Mouse (Mus musculus) lung, postnatal 0 days (tissue): ENCODE results near the gene Ikzf4. TPM values are rescaled to one million over a fixed set of nuclear protein-coding genes. Genes with fewer than 3 reads are reported as not detected.

Experiments
- ATAC-seq: fragments of 200-750 bp; cut with Nextera tagmentation; 2 replicates; pipeline ENCODE4 v1.8.0; 2017; ENCODE audit warnings: moderate library complexity
- DNase-seq: peaks from one replicate; pipeline ENCODE4 v3.0.0-alpha.2; 2016; ENCODE audit warnings: low spot score
- H3K27ac ChIP-seq: fragments of 300-500 bp; sonication (generic); 2 replicates; pipeline ENCODE4 v1.5.1; 2014; ENCODE audit warnings: antibody characterized with exemption, mild to moderate bottlenecking, low read length, mixed read lengths
- H3K27me3 ChIP-seq: fragments of 300-500 bp; sonication (generic); replicated peaks from 2 replicates; pipeline ENCODE4 v1.6.1; 2014; ENCODE audit warnings: low read length, mixed read lengths; ENCODE audit not compliant: insufficient read depth
- H3K36me3 ChIP-seq: fragments of 300-500 bp; sonication (generic); 2 replicates; pipeline ENCODE4 v1.6.1; 2014; ENCODE audit warnings: low read length, mixed read lengths; ENCODE audit not compliant: insufficient read depth
- H3K4me1 ChIP-seq: fragments of 300-500 bp; sonication (generic); 2 replicates; pipeline ENCODE4 v1.6.1; 2014; ENCODE audit warnings: antibody characterized with exemption, low read depth, low read length, mixed read lengths; ENCODE audit not compliant: insufficient read depth
- H3K4me2 ChIP-seq: fragments of 300-500 bp; sonication (generic); replicated peaks from 2 replicates; pipeline ENCODE4 v1.6.1; 2014; ENCODE audit warnings: low read depth, mild to moderate bottlenecking, low read length, moderate library complexity, mixed read lengths
- H3K4me3 ChIP-seq: fragments of 300-500 bp; sonication (generic); 2 replicates; pipeline ENCODE4 v1.5.1; 2014; ENCODE audit warnings: low read depth, low read length
- H3K9ac ChIP-seq: fragments of 300-500 bp; sonication (generic); replicated peaks from 2 replicates; pipeline ENCODE4 v1.6.1; 2014; ENCODE audit warnings: low read depth, mild to moderate bottlenecking
- H3K9me3 ChIP-seq: fragments of 300-500 bp; sonication (generic); 2 replicates; pipeline ENCODE4 v1.6.1; 2016; ENCODE audit warnings: low read length, mixed read lengths
- CTCF ChIP-seq: IDR thresholded peaks from 2 replicates; pipeline ENCODE4 v1.5.1; 2016; ENCODE audit warnings: antibody characterized with exemption, mild to moderate bottlenecking
- EP300 ChIP-seq: IDR thresholded peaks from 2 replicates; pipeline ENCODE4 v1.6.1; 2016; ENCODE audit warnings: antibody characterized with exemption, mild to moderate bottlenecking, control low read depth
- WGBS: fragments of 180-500 bp; shearing (Covaris S2); extraction: QIAGEN DNeasy Blood & Tissue Kit; methylation state at CpG from one replicate; pipeline ENCODE4 v1.1.7; 2014; 5-methylcytosine and 5-hydroxymethylcytosine counted together
- polyA plus RNA-seq: library from polyadenylated mRNA; unstranded; fragments of >200 nt; fragmentation: Nextera tagmentation; extraction: Ambion mirVana; gene quantifications from 2 replicates; pipeline ENCODE4 v1.2.1, GENCODE M21; 2015

The Ikzf4 gene
- polyA plus RNA-seq, 1 experiment from 2014 or later = 1.3 TPM

DNA sequence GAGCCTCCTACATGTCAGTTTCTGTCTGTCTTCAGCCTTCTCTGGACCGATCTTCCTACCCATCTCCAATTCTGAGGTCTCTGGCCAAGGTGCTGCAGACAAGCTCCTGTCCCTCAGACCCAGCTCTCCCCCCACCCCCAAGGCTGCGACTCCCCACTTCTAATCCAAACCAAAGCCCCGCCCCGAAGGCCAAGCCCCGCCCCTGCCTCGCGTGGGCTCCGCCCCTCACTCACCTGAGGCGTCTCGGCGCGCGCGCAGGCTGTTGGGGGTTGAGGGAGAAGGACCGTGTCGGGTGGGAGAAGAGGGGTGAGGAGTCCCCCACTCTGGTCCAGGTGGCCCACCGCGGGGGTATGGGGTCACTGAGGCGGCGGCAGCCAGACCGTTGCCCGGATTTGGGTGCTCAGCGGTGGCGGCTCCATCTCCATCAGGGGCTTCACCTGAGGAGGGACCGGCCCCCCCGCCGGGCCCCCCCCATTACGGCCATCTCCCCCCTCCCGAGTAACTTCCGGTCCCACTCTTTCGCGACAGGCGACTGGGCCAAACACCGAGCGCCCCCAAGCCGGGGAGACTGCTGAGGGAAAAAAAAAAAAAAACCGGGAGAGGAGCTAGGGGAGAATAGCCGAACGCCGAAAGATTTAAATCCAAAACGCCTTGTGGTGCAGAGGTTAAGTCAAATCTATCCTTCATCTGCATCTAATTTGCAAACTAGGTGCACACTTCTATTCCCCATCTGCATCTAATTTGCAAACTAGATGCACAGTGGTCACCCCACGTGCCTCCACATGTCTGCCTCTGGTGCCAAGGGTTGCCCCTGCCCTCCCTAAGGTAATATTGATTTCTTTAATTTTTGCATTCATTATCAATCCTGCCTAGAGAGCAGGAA, 23.2 kb upstream of the Ikzf4 start:
- Histone ChIP-seq H3K27me3 (no peaks in the 10 kb centered on the region), H3K4me3 (peak overlapping the region; percentile 53), H3K4me1 (peaks cover 6% of the 10 kb centered on the region; the same call in 1 of the 2 replicates), H3K36me3 (no peaks in the 10 kb centered on the region), H3K27ac (peak overlapping the region; percentile 47; the same call in 1 of the 2 replicates), H3K4me2 (peak overlapping the region; percentile 80), H3K9ac (peak overlapping the region; percentile 55), H3K9me3 (no peaks in the 10 kb centered on the region)
- ATAC-seq = peak; percentile 49
- TF ChIP-seq CTCF = no peak
- no peak for TF ChIP-seq EP300
- WGBS = 1% methylated on average over 34 of the region's 42 CpGs
- peak; percentile 42 for DNase-seq

- DNase-seq (no peak), ATAC-seq (no peak)
- H3K4me2 ChIP-seq = no peak overlapping the region
- no peaks in the 10 kb centered on the region for H3K27me3 ChIP-seq
- no peaks in the 10 kb centered on the region for H3K9me3 ChIP-seq
- H3K27ac ChIP-seq = no peak overlapping the region
- H3K4me1 ChIP-seq = no peaks in the 10 kb centered on the region
- TF ChIP-seq CTCF (no peak), EP300 (no peak)
- 92% methylated on average over 2 of the region's 2 CpGs for WGBS
- H3K36me3 ChIP-seq = no peaks in the 10 kb centered on the region
- H3K4me3 ChIP-seq = no peak overlapping the region
- H3K9ac ChIP-seq = no peak overlapping the region
Observed at GRCm38 (mm10) chr10:128665806-128666205, 20.0 kb upstream of the Ikzf4 start.

- no peaks in the 10 kb centered on the region for H3K27me3 ChIP-seq
- H3K4me3 ChIP-seq = no peak overlapping the region
- no peak overlapping the region for H3K9ac ChIP-seq
- no peak for DNase-seq
- ATAC-seq = no peak
- no peaks in the 10 kb centered on the region for H3K4me1 ChIP-seq
- H3K36me3 ChIP-seq = no peaks in the 10 kb centered on the region
- TF ChIP-seq CTCF = no peak
- TF ChIP-seq EP300 = no peak
- H3K4me2 ChIP-seq = no peak overlapping the region
- no peak overlapping the region for H3K27ac ChIP-seq
- WGBS = 64% methylated on average over 3 of the region's 3 CpGs
- no peaks in the 10 kb centered on the region for H3K9me3 ChIP-seq
Observed at GRCm38 (mm10) chr10:128665307-128665706, 19.5 kb upstream of the Ikzf4 start.

- no peak for ATAC-seq
- H3K27ac ChIP-seq = no peak overlapping the region
Observed at GRCm38 (mm10) chr10:128664808-128665207, 19.0 kb upstream of the Ikzf4 start.

GRCm38 (mm10) chr10:128663441-128664220, 17.8 kb upstream of the Ikzf4 start:
- 46% methylated on average over 5 of the region's 5 CpGs for WGBS

More at GRCm38 (mm10) chr10:128664808-128665207, 19.0 kb upstream of the Ikzf4 start:
- H3K4me3 ChIP-seq = no peak overlapping the region
- WGBS = 61% methylated on average over 3 of the region's 3 CpGs
- TF ChIP-seq CTCF (no peak), EP300 (no peak)
- H3K4me1 ChIP-seq = no peaks in the 10 kb centered on the region
- H3K9ac ChIP-seq = no peak overlapping the region
- no peak overlapping the region for H3K4me2 ChIP-seq
- H3K36me3 ChIP-seq = no peaks in the 10 kb centered on the region
- H3K9me3 ChIP-seq = no peaks in the 10 kb centered on the region
- no peaks in the 10 kb centered on the region for H3K27me3 ChIP-seq
- no peak for DNase-seq

GRCm38 (mm10) chr10:128662465-128662864, 16.7 kb upstream of the Ikzf4 start:
- Histone ChIP-seq H3K36me3 (no peaks in the 10 kb centered on the region), H3K9me3 (no peaks in the 10 kb centered on the region), H3K4me1 (no peaks in the 10 kb centered on the region), H3K4me3 (no peak overlapping the region), H3K9ac (no peak overlapping the region), H3K4me2 (no peak overlapping the region), H3K27me3 (no peaks in the 10 kb centered on the region), H3K27ac (no peak overlapping the region)
- ATAC-seq (no peak), DNase-seq (no peak)
- no peak for TF ChIP-seq CTCF
- no peak for TF ChIP-seq EP300

More at GRCm38 (mm10) chr10:128663441-128664220, 17.8 kb upstream of the Ikzf4 start:
- H3K9ac ChIP-seq = no peak overlapping the region
- H3K4me3 ChIP-seq = no peak overlapping the region
- no peak overlapping the region for H3K4me2 ChIP-seq
- ATAC-seq = no peak
- no peaks in the 10 kb centered on the region for H3K36me3 ChIP-seq
- no peaks in the 10 kb centered on the region for H3K4me1 ChIP-seq
- TF ChIP-seq CTCF (no peak), EP300 (no peak)
- H3K9me3 ChIP-seq = no peaks in the 10 kb centered on the region
- DNase-seq = no peak
- no peak overlapping the region for H3K27ac ChIP-seq
- no peaks in the 10 kb centered on the region for H3K27me3 ChIP-seq
